Mouse (Mus musculus) intestine, postnatal 0 days (tissue): ENCODE data around the gene Tlr8. TPM values are rescaled to one million over a fixed set of nuclear protein-coding genes. Genes with fewer than 3 reads are reported as not detected.

Source experiments
- ATAC-seq: fragments of 200-750 bp; cut with Nextera tagmentation; 2 replicates; pipeline ENCODE4 v1.8.0; 2017; ENCODE audit warnings: mild to moderate bottlenecking, moderate TSS enrichment, moderate library complexity
- H3K27ac ChIP-seq: fragments of 300-500 bp; sonication (generic); 2 replicates; pipeline ENCODE4 v1.5.1; 2014; ENCODE audit warnings: mild to moderate bottlenecking, low read depth, low read length, moderate library complexity
- H3K27me3 ChIP-seq: fragments of 300-500 bp; sonication (generic); replicated peaks from 2 replicates; pipeline ENCODE4 v1.6.1; 2014; ENCODE audit warnings: low read length, mixed read lengths; ENCODE audit not compliant: control insufficient read depth, insufficient read depth
- H3K36me3 ChIP-seq: fragments of 300-500 bp; sonication (generic); 2 replicates; pipeline ENCODE4 v1.6.1; 2014; ENCODE audit warnings: mild to moderate bottlenecking, moderate library complexity; ENCODE audit not compliant: control insufficient read depth, insufficient read depth
- H3K4me1 ChIP-seq: fragments of 300-500 bp; sonication (generic); replicated peaks from 2 replicates; pipeline ENCODE4 v1.6.1; 2014; ENCODE audit warnings: antibody characterized with exemption, low read length, mixed read lengths; ENCODE audit not compliant: control insufficient read depth, insufficient read depth
- H3K4me2 ChIP-seq: fragments of 300-500 bp; sonication (generic); replicated peaks from 2 replicates; pipeline ENCODE4 v1.6.1; 2014; ENCODE audit warnings: low read depth, mild to moderate bottlenecking, moderate library complexity
- H3K4me3 ChIP-seq: fragments of 300-500 bp; sonication (generic); 2 replicates; pipeline ENCODE4 v1.5.1; 2014; ENCODE audit warnings: low read depth, low read length
- H3K9ac ChIP-seq: fragments of 300-500 bp; sonication (generic); 2 replicates; pipeline ENCODE4 v1.6.1; 2014; ENCODE audit warnings: mild to moderate bottlenecking, low read depth, low read length
- H3K9me3 ChIP-seq: fragments of 300-500 bp; sonication (generic); 2 replicates; pipeline ENCODE4 v1.6.1; 2016; ENCODE audit warnings: mixed run types; ENCODE audit not compliant: control insufficient read depth
- CTCF ChIP-seq: sonication (generic); IDR thresholded peaks from 2 replicates; pipeline ENCODE4 v1.5.1; 2016; ENCODE audit warnings: low read depth, mild to moderate bottlenecking, control low read depth, antibody characterized with exemption, moderate library complexity
- WGBS: fragments of 180-500 bp; shearing (Covaris S2); extraction: QIAGEN DNeasy Blood & Tissue Kit; methylation state at CpG from one replicate; pipeline ENCODE4 v1.1.7; 2014; 5-methylcytosine and 5-hydroxymethylcytosine counted together
- polyA plus RNA-seq: library from polyadenylated mRNA; unstranded; fragments of >200 nt; fragmentation: Nextera tagmentation; extraction: Ambion mirVana; gene quantifications from 2 replicates; pipeline ENCODE4 v1.2.1, GENCODE M21; 2015

Tlr8 gene
- polyA plus RNA-seq, 1 experiment from 2014 or later: 0.14 TPM

GRCm38 (mm10) chrX:167226570-167226969 is 37.6 kb downstream of the Tlr8 start:
- H3K27ac ChIP-seq: no peak overlapping the region
- H3K36me3 ChIP-seq: no peaks in the 10 kb centered on the region
- H3K9ac ChIP-seq: no peak overlapping the region
- no peaks in the 10 kb centered on the region for H3K9me3 ChIP-seq
- TF ChIP-seq CTCF: no peak
- 87% methylated on average over 5 of the region's 5 CpGs for WGBS
- H3K27me3 ChIP-seq: no peaks in the 10 kb centered on the region
- H3K4me2 ChIP-seq: no peak overlapping the region
- no peak for ATAC-seq
- no peak overlapping the region for H3K4me3 ChIP-seq
- H3K4me1 ChIP-seq: no peaks in the 10 kb centered on the region

- ATAC-seq: no peak
- H3K27ac ChIP-seq: no peak overlapping the region
- no peak overlapping the region for H3K9ac ChIP-seq
- WGBS: 33% methylated on average over 8 of the region's 8 CpGs
- H3K4me2 ChIP-seq: no peak overlapping the region
- no peaks in the 10 kb centered on the region for H3K4me1 ChIP-seq
- no peaks in the 10 kb centered on the region for H3K27me3 ChIP-seq
- peak; percentile 63 for TF ChIP-seq CTCF
- no peak overlapping the region for H3K4me3 ChIP-seq
- H3K9me3 ChIP-seq: no peaks in the 10 kb centered on the region
- H3K36me3 ChIP-seq: no peaks in the 10 kb centered on the region
Measured at GRCm38 (mm10) chrX:167212707-167213106, 51.4 kb downstream of the Tlr8 start.

DNA sequence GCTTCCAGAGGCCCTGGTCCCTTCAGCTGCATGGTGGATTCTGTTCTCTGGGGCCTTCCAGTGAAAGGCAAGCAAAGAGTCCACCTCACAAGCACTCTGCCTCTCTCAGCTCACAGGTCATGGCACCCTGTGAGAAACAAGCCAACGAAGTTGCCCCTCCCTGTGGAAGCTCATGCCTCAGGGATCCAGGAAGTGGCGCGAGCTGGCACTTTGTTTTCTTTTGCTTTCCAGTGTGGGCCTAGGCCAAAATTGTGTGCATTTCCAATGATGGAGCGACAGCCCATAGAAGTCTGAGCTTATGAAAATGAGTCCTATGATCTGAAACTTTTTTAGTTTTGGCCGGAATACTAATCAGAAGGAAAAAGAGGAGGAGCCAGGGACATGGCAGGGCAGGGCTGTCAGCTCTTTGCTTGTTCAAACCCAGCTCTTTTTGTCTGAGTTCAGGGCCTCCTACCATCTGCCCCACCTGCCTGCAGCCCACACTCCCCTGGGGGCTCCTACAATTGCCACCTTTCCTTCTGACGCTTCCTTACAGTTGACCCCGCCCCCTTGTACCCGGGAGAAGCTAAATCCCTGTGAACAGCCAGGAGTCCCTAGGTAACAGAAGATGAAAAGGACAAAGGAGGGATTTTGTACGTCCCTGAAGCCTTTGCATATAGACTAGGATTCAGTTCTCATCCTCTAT is 52.1 kb downstream of the Tlr8 start:
- H3K4me1 ChIP-seq: no peaks in the 10 kb centered on the region
- H3K36me3 ChIP-seq: no peaks in the 10 kb centered on the region
- no peak overlapping the region for H3K9ac ChIP-seq
- WGBS: 45% methylated on average over 9 of the region's 9 CpGs
- H3K27ac ChIP-seq: no peak overlapping the region
- no peaks in the 10 kb centered on the region for H3K9me3 ChIP-seq
- TF ChIP-seq CTCF: no peak
- ATAC-seq: no peak
- no peak overlapping the region for H3K4me3 ChIP-seq
- H3K4me2 ChIP-seq: peak overlapping the region; percentile 1; the same call in 1 of the 2 replicates
- H3K27me3 ChIP-seq: no peaks in the 10 kb centered on the region

DNA sequence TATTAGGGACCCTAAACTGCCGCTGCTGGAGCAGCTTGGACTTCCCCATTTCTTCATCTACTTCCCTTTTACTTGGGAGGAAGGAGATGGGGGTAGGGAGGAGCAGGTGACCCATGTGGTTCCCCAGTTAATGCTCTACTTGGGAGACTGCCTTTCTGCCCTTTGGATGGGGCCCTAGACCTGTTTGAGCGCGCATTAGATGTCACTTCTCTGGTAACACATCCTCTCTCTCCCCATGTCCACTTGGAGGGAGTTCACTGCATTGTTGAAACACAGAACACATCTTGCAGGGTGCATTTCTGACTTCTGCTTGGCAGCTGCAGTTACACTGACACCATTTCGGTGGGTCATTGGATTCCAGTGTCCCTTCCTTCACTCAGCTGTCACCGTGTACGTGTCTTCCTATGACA is 53.8 kb downstream of the Tlr8 start:
- H3K27ac ChIP-seq: peak overlapping the region; percentile 84
- 40% methylated on average over 6 of the region's 6 CpGs for WGBS
- peak; percentile 88 for ATAC-seq
- TF ChIP-seq CTCF: no peak
- no peak overlapping the region for H3K9ac ChIP-seq
- no peaks in the 10 kb centered on the region for H3K9me3 ChIP-seq
- H3K4me3 ChIP-seq: peak overlapping the region; percentile 65; the same call in 1 of the 2 replicates
- H3K4me2 ChIP-seq: peak overlapping the region; percentile 66
- H3K4me1 ChIP-seq: no peaks in the 10 kb centered on the region
- H3K27me3 ChIP-seq: no peaks in the 10 kb centered on the region
- no peaks in the 10 kb centered on the region for H3K36me3 ChIP-seq

GRCm38 (mm10) chrX:167209828-167210227 is 54.3 kb downstream of the Tlr8 start:
- ATAC-seq: peak; percentile 29; the same call in 1 of the 2 replicates
- no peaks in the 10 kb centered on the region for H3K36me3 ChIP-seq
- 0 out of 2 replicates have a peak overlapping the region, but pooled peaks have one; percentile 81 for H3K9ac ChIP-seq
- no peak for TF ChIP-seq CTCF
- 48% methylated on average over 8 of the region's 8 CpGs for WGBS
- H3K27me3 ChIP-seq: no peaks in the 10 kb centered on the region
- H3K4me3 ChIP-seq: peak overlapping the region; percentile 65
- peak overlapping the region; percentile 66 for H3K4me2 ChIP-seq
- H3K4me1 ChIP-seq: no peaks in the 10 kb centered on the region
- H3K27ac ChIP-seq: peak overlapping the region; percentile 84
- H3K9me3 ChIP-seq: no peaks in the 10 kb centered on the region

- peak; percentile 77 for ATAC-seq
- 22% methylated on average over 39 of the region's 39 CpGs for WGBS
- Histone ChIP-seq H3K27ac (peak within 1 kb of the TSS; percentile 84), H3K4me2 (peak within 1 kb of the TSS; percentile 66), H3K4me3 (peak within 1 kb of the TSS; percentile 65), H3K9me3 (no peaks in the 10 kb centered on the region), H3K27me3 (no peaks in the 10 kb centered on the region), H3K4me1 (no peaks in the 10 kb centered on the region), H3K9ac (peak within 1 kb of the TSS; percentile 81), H3K36me3 (no peaks in the 10 kb centered on the region)
- TF ChIP-seq CTCF: no peak
Measured at GRCm38 (mm10) chrX:167208978-167209754, 55.0 kb downstream of the Tlr8 start, which contains the start of gene Tmsb4x. TSS of gene Tmsb4x (minus strand) at chrX:167209315.
